Mouse (Mus musculus): ENCODE results near the gene Dnaja3.
A peak's percentile ranks its signal among the peaks of the same experiment; 100 is the strongest.
"Not testable (repeated sequence)": the region's sequence is repeated elsewhere in the genome, so short reads cannot be mapped to it uniquely, and the experiment has no call there.

Dnaja3 gene

DNA sequence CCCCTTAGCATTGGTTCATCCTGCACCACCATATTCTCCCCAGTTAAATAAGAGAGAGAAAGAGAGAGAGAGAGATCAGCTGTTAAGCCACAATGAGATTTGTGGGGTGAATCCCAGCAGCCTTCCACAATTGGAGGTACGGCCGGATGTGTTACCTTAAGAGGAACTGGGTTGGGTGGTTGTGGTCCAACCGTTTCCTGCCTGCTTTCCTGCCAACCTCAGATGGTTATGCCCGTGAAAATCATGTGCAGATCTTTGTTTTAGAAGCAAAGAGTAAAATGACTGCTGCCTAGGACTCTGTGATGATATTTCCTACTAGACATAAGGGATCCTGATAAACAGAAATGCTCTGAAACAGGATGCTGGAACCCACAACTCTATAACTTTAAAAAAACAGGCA is 34.3 kb downstream of the Dnaja3 start:
- no peak for DNase-seq (ENCODE audit: low spot score)

DNA sequence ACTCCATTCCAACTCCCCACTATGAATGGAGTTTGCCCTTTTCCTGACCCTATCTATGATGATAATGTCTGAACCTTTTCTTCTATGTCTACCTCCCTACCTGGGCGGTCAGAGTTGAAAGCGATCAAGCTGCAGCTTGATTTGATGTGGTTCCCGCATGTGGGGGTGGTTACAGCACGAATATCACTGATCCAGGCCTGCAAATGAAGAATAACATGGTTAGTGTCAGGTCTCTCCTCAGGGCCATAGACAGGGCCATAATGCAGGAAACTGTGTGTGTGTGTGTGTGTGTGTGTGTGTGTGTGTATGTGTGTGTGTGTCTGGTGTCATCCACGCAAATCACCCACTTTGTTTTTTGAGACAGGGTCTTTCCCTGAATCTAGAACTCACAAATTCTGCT is 37.0 kb downstream of the Dnaja3 start:
- no peak for DNase-seq (ENCODE audit: low spot score)

DNA sequence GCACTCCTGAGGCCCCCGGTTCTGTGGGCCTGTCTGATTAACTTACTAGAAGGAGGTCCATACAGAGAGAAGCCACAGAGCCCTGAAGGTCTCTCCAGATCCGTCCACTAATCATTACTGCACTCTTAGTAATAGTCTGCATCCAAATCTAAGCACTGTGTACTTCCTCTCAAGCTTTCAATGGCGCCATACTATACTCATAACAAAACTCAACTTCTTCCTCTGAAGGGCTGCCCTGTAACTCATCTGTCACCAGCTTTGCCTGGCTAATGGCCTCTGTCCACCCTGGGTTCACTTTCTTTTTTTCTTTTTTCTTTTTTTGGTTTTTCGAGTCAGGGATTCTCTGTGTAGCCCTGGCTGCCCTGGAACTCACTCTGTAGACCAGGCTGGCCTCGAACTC is 38.3 kb downstream of the Dnaja3 start:
- no peak for DNase-seq (ENCODE audit: low spot score)

DNA sequence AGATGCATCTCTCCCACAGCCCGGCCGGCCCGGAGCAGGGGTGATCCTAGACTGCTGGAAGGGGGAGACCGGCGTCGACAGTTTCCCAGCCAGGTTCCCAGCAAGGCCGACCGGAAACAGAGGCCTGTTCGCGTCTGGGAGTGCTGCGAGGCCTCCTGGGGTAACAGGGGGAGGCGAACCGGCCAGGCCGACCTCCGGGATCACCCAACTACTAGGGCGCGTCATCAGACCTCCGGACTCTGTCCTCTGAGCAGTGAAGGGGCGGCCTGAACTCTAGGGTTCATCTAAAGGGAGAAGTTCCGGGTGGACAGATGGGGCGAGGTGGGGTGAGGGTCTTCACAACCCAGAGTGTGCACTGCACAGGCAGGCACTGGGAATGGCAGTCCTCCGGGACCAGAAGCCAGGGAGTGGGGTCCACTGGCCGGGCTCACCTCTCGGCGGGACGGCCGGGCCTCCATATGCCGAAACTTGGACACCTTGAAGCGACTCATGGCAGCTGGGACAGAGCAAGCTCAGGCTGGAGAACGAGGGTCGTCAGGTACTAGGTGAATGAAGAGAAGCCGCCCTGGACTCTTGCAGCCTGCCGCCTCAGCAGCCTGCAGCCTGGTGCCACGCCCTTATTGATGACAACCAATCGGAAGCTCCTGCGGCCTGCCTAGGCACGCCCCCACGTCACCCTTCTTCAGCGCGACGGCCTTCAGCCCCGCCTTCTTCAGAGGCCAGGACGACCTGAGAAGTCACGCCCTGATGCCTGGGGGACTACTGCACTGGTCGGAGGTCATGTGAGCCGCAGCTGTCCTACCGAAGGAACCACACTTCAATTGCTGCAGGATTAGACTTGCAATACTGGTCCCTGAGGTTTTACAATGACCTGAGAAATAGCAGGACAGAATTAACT is 39.6 kb downstream of the Dnaja3 start, which contains the start of gene Coro7:
Gene Coro7 (minus strand): TSS at position 657 of the 898 bp plus-strand sequence.
- peak; percentile 90 for DNase-seq (ENCODE audit: low spot score)

DNA sequence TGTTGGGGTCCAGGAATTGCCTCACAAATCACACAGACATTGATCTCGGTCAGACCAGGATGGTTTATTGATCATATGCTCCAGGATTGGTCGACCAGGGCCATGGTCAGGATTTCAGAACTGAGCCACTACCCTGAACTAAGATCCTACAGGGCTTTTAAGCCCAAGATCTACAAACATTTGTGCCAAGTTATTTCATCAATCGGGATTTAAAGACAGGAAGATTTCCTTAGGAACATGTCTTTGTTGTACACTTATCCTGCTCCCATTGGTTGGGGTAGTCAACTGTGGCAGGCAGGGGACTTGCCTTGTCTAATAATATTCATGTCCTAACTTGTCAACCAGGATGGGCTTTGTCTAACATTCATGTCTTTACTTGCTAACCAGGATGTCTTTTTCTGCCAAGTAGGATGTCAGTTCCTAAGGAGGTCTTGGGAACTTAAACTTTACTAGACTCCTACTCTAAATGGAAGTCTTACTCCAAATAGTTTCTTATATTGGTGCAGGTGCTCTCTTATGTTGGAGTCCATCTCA is 41.2 kb downstream of the Dnaja3 start:
- DNase-seq (ENCODE audit: low spot score) = not testable (repeated sequence)

DNA sequence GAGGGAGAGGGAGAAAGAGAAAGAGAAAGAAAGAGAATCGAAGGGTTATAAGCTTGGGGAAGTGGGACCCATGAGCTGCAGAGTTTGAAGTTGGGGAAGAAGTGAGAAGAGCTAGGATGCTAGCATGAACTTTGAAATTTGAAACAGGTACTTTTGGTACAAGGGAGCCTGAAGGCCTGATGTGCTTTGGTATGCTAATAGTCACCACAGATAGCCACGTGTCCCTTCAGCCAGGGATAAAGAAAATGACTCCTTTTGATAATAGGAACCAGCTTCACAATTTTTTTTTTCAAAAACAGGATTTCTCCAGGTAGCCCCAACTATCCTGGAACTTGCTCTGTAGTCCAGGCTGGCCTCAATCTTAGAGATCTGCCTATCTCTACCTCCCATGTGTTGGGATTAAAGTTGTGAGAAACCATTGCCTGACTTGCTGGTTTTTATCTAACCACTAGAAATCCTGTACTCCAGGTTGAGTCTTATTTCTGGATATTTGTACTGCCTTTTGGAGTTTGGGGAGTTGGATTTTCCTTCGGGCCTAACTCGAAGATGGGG is 42.9 kb downstream of the Dnaja3 start:
- DNase-seq (ENCODE audit: low spot score) = no peak

DNA sequence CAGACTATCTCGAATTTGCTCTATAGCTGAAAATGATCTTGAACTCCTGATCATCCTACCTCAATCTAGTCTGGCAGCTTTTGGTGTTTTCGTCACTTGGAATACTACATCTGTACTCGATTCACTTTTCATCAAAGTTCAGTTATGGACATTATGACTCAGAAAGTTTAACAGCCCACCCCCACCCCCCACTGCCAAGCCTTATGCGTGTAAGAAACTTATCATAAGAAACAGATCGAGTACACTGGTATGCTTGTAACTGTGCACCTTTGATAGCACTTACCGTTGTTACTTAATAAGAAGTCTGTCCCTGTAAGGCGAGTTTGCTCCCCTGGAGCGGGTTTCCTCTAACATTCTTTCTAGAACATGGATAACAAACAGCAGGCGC is 43.4 kb downstream of the Dnaja3 start:
- no peak for DNase-seq (ENCODE audit: low spot score)

DNA sequence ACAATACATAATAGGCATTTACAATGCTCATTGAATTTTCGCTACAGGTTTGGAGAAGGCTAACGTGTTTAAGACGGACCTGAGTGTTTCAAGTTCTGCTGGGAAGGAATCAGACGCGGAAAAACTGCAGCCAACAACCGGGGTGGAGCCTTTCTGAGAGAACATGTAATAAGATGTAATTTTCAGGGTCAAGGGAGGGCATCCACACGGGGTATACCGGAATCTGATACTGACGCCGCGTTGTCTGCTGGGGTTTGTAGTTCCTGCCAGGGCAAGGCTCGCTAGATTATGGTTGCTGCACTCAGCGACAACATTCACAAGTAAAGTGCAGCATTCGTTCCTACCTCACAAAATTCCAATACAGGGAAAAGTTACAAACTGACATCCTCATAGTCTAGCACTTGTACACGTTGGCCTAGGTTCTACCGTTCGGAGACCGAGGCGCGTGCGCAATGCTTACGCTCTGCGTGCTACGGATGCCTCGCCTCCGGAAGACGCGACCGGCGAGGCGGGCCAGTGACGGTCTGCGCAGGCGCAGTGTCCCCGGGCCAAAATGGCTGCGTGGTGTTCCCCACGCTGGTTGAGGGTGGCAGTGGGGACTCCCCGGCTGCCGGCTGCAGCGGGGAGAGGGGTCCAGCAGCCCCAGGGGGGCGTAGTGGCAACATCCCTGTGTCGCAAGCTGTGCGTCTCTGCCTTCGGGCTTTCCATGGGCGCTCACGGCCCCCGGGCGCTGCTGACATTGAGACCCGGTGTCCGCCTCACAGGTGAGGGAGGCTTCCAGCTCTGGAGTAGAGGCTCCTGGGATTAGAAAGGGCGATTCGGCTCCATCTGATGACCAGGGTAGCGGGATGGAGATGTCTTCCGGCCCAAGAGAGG is 44.0 kb downstream of the Dnaja3 start:
- DNase-seq (ENCODE audit: low spot score) = peak; percentile 97

DNA sequence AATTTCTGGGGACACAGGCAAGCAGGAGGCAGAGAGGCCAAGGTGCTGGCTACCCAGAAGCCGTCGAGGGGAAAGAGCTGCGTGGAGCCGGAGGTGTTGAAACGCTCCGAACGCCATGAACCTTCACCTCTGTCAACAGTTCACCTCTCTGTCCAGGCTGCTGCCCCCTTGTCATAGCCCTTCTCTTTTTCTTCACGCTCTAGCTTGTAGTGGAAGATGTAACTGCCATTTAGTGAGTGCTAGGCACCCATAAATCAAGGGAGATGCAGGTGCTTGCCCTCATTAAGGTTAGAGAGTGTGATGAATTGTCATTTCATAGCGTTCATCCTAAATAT is 44.6 kb downstream of the Dnaja3 start:
- DNase-seq (ENCODE audit: low spot score) = no peak

DNA sequence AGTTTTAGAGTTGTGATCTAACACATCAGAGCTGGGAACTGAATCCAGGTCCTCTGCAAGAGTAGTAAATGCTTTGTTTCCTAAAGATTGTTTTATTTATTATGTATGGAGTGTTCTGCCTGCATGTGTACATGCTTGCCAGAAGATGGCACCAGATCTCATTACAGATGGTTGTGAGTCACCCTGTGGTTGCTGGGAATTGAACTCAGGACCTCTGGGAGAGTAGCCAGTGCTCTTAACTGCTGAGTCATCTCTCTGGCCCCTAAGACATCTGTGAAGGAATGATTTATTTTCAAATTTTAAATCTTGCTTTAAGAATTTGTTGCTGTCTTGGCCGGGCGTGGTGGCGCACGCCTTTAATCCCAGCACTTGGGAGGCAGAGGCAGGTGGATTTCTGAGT is 49.6 kb downstream of the Dnaja3 start:
- not testable (repeated sequence) for DNase-seq (ENCODE audit: low spot score)

DNA sequence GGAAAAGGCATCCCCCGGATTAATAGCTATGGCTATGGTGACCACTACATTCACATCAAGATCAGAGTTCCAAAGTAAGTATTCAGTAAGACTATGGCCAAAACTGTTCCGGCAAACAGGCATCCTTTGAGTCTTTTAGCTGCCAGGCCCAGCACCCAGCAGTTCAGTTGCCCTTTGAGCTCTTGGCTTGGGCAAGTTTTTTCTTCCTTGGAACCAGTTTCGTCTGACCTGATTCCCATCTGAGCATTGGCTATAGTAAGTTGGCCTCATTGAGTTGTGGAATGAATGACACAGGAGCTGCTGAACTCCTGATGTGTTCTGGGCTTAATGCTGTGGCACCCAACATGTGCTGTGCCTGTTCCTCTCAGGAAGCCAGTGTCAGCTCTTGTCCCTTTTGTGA is 61.4 kb downstream of the Dnaja3 start:
- DNase-seq (ENCODE audit: low spot score) = no peak

DNA sequence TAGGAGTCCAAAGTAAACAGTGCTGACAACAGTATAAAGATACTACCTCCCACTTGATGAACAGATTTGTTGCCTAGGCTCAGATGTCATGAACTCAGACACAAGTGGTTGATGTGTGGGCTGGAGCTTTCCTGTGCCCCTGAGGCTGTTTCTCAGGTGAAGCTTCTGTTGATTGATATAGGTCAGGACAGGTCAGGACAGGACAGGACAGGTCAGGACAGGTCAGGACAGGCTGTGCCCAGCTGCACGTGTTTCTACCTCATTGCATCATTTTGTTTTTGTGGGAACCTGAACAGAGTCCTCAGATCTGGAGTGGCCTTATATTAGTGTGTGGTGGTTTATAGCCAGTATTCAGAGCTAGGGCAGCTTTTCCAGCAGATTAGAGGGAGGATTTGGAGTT is 62.9 kb downstream of the Dnaja3 start:
- no peak for DNase-seq (ENCODE audit: low spot score)

DNA sequence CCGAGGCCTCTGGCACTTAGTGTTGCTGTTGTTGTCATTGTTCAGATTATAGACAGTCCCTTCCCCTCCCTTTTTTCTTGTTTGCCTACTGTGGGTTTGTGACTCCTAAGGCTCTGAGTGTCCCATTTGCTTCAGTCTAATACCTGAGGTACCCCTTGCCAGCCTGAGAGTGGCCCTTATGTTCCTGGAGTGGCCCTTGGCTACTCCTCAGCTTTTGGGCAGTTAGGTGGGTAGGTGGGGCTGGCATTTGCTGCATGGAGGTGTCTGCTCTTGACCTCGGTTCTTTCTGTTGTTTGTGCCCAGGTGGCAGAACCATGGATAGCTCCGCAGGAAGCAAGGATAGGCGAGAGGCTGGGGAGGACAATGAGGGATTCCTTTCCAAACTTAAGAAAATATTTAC is 65.8 kb downstream of the Dnaja3 start:
- DNase-seq (ENCODE audit: low spot score) = no peak

DNA sequence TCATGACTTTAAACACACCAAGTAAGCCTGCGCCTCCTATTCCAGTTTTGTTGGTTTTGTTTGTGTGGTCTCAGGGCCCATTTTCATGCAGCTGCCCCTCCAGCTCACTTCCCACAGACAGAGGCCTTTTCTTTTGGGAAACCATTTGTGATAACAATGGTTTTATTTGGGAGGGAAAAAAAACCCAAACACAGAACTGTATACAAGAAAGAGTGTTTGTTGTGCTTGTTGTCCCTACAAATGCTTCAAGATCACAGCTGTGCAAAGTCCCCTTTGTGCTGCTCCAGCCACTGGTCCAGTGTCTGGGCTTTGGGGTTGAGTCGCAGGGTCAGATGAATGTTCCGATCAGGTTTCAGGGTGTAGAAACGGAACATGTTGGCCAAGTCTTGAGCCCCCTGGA is 71.4 kb downstream of the Dnaja3 start:
- DNase-seq (ENCODE audit: low spot score) = no peak

DNA sequence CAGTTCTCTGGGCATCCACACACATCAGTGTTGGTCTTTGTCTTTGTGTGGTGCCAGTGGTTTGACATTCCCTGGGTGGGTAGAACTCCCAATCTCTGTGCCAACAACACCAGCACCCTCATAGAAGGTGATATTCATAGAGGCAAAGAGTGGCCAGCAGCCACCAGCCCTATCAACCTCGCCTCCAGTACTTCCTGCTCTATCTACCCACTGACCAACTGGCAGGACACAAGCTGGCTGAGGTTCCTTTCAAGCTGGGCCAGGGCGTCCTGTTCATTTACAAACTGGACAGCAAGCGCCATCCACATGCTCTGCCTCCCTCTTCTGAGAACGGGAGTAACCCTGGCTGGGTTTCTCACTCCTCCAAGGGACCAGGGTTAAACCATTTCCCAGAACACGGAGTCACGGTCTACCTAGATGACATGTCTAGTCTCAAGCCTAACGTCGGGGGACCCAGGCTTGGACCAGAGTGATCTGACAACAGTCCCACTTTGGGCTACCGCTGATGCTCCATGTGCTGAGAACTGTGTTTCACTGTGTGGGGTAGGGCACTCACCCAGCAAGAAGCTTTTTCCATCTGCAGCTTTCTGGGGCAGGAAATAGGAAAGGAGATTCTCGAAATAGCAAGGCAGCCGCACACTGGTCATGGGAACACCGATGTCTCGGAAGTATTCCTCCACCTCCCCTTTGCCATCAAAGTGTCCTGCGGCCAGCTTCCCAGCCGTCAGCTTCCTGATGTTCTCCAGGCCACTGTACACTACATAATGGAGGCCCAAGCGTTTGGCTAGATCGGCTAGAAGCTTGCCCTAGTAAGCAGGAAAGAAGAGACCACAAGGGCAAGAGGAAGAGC is 74.3 kb downstream of the Dnaja3 start:
- DNase-seq (ENCODE audit: low spot score) = no peak

DNA sequence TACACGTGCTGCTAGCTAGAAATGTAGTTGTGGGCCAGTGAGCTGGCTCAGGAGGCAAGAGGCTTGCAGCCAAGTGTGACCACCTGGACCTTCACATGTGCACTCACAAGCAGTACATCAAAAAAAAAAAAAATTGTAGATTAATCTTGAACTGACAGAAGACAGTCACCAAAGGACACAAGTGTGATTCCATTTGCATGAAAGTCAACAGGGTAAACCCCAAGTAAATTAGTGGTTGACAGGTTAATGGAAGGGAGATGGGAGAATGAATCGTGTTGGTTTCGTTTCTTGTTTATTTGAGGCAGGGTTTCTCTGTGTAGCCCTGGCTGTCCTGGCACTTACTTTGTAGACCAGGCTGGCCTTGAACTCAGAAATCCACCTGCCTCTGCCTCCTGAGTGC is 78.1 kb downstream of the Dnaja3 start:
- no peak for DNase-seq (ENCODE audit: low spot score)

DNA sequence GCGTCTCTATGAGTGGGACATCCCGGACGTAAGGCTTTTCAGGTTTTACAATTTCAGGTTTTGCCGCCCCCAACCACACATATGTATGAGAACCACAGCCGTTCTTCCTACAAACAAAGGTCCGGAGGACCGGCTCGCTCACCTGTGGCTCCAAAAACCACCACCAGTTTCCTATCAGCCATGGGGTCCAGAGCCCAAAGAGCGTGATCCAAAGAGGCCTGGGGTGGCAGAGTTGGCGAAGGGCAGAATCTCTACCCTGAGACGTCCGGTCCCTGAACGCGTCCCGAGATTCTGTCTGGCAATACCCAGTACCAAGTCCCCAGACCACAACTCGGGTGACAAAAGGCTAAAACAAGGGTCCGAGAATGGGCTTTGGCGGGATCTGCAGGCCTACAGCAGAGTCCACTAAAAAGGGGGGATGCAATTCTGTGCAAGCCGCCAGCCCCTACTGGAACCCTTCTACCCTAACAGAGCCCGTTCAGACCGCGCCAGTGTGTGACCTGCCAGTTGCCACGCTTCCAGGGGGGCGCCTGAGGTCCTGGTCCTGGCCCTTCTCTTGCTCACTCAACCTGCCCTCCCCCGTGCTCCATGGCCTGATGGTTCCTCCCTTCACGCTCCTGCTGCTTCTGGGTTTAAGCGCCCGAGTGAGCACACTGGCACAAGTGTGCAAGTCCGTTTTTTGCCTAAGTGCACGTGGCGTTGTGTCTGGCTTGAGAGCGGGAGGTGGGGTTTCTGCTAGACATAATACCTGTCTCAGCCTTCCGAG is 79.1 kb downstream of the Dnaja3 start, which contains the start of gene Nmral1:
Gene Nmral1 (minus strand): TSS at position 604 of the 766 bp plus-strand sequence.
- DNase-seq (ENCODE audit: low spot score) = peak; percentile 51

DNA sequence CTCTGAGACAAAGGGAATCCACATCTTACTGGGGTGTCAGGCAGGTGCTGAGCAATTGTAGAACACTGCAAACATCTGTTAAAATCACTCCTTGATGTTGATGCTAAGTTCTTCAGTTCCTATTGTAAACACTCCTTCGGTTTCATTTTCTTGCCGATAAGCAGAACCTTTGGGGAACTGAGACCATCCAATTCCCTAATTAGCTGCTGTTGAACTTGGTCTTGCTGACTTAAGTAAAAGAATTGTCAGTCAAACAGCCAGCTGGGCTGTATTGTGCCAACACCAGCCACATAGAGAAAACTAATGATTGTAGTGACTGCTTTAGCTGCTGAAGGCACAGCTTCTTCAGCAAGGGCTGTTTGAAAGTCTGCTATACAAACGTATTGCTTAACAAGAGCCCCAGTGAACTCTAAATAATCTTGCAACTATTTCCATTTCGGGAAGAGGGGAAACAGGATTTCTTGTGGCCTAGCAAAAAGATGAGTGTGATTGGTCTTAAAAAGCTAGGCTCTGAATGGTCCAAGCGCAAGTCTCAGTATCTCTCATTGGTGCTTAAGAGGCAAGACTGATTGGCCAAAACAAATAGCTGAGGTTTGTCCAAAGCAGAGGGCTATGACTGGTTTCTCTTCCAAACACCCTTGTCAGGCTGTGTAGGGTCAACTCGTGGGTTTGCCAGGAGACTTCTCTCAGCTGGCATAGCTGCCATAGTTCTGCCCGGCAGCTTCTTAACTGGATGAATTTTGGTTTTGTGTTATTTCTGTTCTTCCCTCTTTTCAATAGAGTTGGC is 82.5 kb downstream of the Dnaja3 start:
- DNase-seq (ENCODE audit: low spot score) = no peak

DNA sequence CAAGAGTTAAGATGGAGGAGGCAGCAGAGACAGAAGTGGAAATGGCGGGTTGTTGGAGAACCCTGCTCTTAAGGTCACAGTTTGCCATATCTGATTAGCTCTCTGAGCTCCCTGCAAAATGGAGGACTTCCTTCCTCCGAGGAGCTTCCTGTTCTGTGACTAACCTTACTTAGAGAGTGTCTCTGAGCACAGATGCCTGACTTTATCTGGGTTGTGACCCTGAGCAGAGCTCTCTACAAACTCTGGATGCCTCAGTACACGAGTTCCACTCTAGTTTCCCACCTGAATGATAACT is 83.1 kb downstream of the Dnaja3 start:
- no peak for DNase-seq (ENCODE audit: low spot score)

DNA sequence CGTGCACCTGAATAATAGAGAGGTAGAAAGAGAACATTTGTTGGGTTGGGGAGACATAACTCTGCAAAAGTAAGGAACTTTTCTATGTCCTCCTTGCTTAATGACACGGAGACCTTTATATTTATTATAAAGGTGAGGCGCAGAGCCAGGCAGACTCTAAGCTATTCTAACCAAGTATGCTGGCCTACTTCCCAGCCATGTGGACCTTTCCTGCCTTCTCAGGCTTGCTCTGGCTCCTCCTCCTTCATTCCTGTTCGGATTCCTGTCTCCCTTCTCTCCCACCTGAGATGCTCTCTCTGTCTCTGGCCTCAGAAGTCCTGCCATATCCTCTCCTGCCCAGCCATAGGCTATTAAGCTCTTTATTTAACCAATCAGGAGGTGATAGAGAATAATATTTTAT is 85.5 kb downstream of the Dnaja3 start:
- DNase-seq (ENCODE audit: low spot score) = no peak

Data from urinary bladder, postnatal 14 days (tissue).